Mouse (Mus musculus) bone marrow macrophage, adult 2 months (primary cell): ENCODE results near the gene Trim28.

Source experiments
- CTCF ChIP-seq: IDR thresholded peaks from 2 replicates; pipeline ENCODE4 v1.5.1; 2012; ENCODE audit warnings: low read depth, mild to moderate bottlenecking, low read length, moderate library complexity
- POLR2A ChIP-seq: IDR thresholded peaks from 2 replicates; pipeline ENCODE4 v1.6.1; 2012; ENCODE audit warnings: mild to moderate bottlenecking, low read depth, low read length, borderline replicate concordance

- TF ChIP-seq CTCF (no peak), POLR2A (0 out of 2 replicates have a peak, but pooled peaks have one; percentile 67)
Measured at GRCm38 (mm10) chr7:13053961-13054286, 55.0 kb downstream of the Trim28 start.
